Mouse (Mus musculus) layer of hippocampus, postnatal 10 days (tissue): ENCODE measurements around the gene Cadm3. TPM values are rescaled to one million over a fixed set of nuclear protein-coding genes. Genes with fewer than 3 reads are reported as not detected.

Experiments
- DNase-seq, 2 experiments: peaks; one replicate each; pipeline ENCODE4 v3.0.0; 2021; ENCODE audit warnings: low spot score in 2 of 2
- total RNA-seq, 2 experiments: library from RNA; stranded (reverse); gene quantifications; 2 replicates each; pipeline ENCODE4 v1.2.3; 2021

Gene Cadm3
- total RNA-seq, 2 experiments from 2014 or later, result 324 to 348 TPM

DNA sequence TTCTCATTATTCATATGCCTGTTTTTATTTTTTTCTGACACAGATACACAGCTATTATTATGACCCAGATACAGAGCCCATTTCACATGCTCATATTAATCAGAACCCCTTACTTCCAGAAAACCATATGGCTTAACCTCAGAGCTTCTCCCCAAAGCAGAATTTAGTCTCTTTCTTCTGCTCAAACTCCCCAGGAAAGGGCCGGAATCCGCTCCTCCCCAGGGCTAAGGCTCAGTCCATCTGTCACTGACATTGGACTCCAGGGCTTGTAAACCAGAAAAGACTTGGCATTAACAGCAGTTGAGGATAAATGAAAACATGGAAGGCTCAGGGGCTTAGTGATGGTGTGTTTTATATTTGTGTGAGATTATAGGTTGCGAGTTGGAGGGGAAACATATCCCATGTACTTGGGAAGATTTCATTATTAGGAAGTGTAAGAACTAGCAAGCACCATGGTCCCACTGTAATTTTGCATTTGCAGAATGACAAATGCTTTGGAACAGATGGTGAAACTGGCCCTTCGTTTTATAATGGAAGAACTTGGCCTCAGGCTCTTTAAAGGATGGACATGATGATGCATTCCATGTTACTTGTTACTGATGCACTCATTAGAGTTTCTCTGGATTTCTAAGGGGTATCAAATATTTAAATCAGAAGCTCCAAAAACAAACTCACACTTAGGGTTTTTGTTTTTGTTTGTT, 7.8 kb downstream of the Cadm3 start:
- no peak for DNase-seq

DNA sequence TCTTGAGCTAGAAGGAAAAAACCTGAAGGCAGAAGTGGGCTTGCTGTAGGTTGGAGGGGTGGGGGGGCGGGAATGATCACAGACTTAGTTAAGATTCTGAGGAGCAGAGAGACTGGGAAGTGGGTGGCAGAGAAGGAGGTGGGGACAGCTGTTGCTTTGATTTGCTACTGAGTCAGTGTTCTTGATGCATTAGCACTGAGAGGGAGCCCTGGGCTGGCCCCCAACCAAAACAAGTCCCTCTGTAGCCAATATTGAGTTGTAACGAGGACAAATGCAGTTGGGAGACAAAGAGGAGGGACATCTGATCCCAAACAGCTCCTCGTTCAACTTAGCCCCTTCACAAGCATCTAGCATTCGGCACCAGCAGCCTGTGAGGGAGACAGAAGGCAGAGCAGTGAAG, 9.7 kb downstream of the Cadm3 start:
- DNase-seq, result peak in 1 of 2 experiments; percentile 44

DNA sequence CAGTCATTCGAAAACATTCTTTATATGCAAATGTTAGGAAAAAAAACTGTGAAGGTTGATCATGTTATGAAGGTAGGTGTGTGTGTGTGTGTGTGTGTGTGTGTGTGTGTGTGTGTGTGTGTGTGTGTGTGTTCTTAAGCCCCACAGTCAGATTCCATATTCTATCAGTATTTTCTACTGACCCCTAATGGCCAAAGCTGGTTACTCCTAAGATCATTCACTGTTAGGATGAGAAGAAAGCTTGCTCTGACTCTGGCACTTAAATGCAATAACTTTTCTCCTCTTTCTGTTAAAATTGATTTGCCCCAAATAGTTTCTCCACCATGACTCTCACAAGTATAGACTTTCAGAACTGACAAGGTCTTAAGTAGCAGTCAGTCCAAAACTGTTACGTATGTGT, 10.8 kb downstream of the Cadm3 start:
- DNase-seq, result no peak

DNA sequence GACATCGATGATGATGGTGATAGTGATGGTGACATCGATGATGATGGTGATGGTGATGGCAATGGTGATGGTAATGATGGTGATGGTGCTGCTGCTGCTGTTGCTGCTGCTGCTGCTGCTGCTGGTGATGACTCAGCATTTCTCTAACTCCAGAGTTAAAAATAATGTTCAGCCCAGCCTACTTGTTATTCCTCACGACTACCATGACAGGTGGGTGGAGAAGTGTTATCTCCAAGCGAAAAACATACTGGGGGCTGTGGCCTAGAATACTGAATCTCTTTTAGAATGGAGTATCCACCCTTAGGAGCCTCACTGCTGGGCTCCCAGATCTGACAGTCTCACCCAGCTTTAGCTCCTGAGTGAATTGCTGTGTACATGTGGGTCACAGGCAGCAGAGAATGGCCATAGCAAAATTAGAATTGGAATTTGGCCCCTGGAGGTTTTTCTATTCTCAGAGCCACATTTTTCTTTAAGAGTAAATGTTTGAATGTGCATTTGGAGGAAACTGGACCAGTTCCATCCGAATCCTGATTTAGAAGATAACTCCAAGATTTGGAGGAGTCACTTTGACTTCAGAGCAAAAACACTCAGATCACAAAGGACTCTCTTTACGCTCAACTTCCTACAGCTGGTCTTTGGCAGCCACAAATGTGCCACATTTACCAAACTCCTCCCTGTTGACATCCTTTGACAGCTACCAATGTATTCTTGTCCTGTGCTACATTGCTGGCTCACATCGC, 12.2 kb downstream of the Cadm3 start:
- no peak for DNase-seq

DNA sequence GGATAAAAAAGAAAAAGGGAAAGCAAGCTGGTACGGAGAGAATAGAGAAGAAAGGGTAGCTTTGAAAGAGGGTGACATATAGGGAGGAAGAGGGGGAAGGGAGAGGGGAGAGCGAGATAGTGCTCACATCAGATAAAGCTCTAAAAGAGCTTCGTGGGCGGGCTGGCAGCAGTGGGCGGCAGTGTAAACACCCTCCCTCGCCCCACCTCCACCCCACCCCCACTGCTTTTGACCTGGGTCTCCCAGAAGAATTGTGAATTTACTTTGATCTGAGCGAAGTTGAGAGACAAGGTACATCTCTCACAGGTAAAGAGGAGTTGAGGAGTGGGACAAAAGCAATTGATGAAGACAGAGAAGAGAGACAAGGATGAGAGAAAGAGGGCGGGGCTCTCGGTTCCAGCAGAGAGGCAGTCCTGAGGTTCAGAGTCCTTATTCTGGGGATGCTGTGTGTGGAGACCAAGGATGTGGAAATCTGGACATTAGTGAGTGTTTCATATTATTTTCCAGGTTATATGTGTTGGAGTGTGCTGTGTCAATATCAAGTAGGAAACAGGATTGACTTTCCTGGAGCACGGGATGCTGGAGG, 17.0 kb downstream of the Cadm3 start, which contains the start of gene Aim2:
Gene Aim2 (plus strand): TSS at position 508 of the 586 bp plus-strand sequence.
- DNase-seq, result no peak

DNA sequence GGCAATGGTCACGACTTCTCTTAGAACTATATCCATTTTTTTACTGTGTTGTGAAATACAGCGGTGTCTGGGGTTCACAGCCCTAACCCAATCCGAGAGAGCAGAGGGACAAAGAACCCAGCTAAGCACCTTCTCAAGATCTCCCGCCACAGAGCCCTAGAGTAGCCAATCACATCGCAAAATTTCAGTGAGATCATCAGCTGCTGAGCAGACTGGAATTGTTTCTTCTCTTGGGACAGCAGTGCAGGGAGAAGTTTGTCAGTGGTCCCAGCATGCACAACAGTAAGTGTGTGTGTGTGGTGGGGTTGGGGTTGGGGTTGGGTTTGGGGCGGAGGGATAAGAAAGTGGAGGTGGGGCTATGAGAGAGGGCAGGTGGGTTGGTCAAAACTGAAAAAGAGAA, 17.5 kb downstream of the Cadm3 start:
- peak; percentile 64 to 70 for DNase-seq

DNA sequence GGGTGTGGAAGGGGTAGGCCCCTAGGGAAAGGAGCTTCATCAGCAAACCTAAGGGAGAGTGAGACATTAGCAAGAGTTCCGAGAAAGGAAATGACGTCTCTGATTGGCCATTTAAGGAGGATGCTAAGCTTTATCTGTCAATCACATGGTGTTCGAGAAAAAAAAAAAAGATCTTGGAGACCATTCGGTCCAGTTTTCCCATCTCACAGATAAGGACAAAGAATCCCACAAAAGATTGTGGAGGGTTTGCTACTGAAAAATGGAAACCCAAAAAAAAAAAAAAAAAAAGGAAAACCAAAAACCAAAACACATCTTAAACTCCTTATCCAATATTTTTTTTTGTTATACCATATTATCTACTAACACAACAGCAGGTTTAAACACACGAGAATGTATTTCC, 18.3 kb downstream of the Cadm3 start:
- DNase-seq, result no peak

DNA sequence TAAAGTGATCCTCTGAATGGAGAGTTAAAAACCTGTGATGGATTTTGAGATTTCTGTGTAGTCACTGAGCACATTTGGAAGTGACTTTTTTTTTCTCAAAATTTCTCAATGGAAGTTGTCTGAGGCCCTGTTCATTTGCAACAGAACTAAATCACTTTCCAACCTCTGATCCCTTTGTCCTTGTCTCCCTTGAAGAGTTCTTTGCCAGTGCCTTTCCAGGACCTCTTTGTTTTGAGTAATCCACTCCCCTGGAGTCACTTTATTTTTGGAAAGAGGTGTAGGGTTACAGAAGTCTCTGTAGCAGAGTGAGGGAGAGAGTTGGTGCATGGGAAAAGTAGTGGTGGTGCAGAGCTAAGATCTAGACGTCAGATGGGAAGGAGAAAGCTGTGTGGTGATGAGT, 19.0 kb downstream of the Cadm3 start:
- no peak for DNase-seq

DNA sequence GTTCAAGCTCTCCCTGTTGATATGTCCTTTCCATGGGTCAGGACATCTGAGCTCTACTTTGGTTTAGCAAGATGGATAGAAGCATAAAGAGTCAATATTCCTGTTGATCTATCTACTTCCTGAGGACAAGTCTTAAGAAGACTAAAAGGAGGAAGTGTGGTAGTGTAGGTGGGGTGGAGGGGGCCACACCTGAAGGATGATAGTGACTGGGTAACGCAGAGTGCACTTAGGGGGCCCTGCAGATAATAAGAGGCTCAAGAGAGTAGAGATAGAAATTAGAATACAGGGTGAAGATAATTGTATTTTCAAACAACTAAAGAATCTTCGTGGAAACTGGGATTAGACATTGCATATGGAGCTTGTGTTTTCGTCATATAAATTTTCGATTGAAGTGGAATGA, 22.4 kb downstream of the Cadm3 start:
- no peak for DNase-seq

DNA sequence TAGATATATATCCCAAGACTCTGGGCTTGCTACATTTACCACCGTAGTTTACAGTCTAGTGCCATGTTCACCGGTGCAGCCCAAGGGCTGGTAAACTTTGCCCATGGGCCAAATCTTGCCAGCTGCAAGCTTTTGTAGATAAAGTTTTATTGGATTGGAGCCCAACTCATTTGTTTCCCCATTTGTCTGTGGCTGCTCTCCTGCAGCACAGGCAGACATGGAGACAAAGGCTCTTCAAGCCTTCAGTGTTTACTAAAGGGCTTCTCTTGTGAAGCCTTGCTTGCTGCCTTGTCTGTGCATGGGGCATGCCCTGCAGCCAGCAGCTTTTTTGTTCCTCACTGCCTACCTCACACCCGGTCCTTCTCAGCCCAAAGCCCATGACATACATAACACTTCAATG, 23.6 kb downstream of the Cadm3 start:
- no peak for DNase-seq

DNA sequence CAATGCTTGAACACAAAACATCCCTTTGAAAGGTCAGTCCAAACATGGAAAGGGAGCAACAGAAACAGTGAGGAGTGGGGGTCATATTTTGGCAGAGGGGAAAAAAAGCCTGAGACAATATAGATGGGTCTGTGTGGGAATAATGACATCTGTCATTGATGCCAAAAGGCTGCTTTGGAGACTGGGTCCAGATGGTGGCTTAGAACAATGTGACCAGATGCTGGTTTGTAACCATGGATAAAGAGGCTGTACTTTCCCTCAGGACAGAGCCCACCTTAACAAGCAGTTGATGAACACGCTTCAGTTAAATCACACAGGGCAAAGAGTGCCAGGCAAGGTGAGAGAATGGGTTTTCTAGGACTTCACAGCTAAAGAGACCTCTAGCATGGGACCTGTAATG, 25.1 kb downstream of the Cadm3 start:
- no peak for DNase-seq

DNA sequence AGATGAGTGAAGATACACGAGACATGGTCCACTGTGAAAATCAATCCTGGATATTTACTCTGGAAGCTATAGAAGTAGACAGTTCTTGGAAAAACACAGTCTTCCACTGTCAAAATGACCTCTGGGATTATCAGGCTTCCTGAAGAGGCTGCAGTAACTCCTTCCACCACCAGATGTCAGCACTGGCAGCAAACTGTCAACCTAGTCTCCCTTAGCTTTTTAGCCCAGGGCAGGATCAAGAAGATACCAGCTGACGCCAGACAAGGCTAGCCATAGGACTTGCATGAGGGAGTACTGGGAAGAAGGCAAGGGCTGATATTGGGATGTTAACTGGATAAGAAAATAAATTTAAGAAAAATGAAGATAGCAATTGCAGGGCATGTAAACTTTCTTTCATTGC, 28.0 kb downstream of the Cadm3 start:
- peak; percentile 75 to 77 for DNase-seq

DNA sequence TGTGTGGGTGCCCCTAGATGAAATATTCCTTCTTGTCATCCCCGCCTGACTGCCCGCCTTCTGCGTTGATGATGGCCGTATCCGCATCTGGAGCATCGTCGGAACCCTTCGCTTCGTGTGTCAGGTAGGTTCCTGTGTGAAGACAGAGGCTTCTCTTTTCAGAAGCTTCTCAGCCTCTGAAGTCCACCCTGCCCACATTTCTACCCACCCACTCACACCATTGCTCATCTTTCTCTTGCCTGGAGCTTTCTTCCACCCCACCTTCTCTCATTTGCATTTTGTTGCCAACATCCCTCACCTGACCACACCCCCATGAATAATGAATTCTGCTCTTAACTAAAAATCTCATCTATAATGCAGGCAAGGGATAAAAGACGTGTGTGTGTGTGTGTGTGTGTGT, 30.5 kb downstream of the Cadm3 start:
- no peak for DNase-seq

DNA sequence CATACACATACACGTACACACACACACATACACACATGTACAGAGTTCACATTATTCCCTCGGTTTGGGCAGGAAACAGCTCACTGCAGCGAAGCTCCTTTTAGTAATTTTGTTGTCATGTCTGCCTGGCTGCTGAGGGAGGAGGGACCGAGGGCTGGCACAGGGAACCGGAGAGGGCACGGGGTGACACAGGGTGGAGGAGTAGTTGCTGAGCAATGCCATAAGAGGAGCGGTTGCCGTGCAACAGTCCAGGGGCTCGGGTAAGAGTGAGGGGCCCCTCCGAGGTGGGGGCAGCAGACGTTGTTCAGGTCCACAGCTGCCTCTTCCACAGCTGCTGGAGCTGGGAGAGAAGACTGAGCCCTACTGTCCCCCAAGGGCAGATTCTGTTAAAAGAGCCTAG, 31.6 kb downstream of the Cadm3 start:
- no peak for DNase-seq

DNA sequence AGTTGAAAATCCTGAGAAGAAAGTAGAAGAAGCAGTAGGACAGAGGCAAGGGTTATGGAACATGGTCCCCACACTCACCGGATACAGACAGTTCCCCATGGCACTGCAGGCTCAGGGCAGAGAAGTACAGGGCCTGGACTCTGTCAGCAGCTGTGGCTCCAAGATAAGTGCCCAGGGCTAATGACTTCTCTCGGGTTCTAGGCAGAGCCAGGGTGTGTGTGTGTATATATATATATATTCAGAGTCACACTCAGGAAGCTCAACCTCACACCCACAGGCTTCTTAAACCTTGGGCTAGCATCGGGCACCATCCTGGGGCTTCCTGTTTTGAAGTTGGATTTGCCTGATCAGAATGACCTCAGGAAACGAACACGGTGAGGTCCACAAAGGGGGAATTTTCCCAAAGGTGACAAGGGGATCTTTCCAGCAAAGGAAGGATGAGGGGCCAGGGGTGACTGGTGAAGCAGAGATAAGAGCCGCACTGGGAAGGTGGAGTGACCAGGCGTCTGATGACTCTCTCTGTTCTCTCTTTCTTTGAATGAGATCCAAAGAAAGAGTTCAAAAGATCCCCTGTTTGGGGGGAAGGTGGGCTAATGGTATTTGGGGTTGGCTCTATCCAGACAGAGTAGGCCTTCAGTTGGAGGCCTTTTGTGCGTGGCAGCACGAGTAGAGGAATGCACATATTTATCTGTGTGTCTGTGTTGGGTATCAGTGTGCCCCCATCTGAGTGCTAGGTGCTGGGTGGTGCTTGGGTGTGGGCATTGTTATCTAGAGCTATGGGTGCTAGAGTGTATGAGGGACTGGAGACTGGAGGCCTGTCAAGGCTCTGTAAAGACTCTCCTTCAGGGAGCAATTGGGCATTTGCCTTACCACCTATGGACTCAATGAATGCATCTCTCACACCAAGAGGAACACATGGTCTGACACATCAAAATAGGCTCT, 33.9 kb downstream of the Cadm3 start, which contains the start of gene Ackr1:
Gene Ackr1 (minus strand): TSS at position 439 of the 942 bp plus-strand sequence.
- no peak for DNase-seq

DNA sequence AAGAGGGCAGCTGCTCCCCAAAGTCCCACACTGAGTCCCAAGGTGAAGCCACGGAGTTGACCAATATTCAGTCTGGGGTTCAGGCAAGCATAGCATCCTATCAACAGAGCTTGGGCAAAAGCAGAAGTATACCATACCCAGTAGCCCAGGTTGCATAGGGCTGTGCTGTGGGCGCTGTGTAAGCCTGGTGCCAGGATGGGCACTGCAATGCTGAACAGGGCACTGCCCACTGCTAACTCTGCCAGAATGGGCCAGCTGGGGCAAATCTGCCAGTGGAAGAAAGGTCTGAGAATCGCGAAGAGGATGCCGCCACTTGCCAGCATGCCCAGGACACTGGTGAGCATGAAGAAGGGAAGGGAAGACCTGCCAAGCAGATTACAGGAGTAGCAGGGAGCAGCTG, 35.1 kb downstream of the Cadm3 start:
- DNase-seq, result no peak

DNA sequence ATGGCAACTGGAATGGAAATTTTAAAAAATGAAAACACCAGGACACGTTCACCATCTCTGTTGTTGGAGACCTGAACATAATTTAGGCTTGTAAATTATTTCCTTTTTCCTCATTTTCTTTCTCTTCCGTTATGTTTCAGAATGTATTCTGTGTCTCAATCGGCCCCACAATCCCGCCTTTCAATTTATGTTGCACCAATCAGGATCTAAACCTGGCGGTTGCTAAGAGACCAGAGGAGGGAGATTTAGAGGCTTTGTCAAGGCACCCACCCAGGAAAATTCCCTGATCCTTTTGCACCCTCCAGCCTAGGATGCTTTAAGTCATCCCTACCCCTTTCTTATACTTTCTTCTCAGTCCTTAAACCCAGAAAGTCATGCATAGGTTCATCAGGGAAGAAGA, 37.8 kb downstream of the Cadm3 start:
- no peak for DNase-seq

DNA sequence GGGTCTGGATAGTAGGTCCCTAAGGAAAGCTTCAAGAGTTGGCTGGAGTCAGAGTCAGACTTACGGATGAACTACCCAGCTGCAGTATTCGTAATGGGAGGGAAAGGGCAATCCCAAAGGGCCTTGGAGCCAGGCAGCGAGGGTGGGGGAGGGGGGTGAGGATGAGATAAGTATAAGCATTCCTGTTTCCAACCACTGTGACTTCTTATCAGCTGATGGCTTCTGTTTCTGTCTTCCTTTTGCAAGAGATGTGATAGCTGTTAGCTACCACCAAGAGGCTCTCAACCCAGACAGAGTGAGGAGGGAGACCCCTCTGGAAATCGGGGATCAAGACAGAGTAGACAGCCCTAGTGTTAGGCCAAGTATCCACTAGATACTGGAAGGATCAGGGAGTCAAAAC, 38.3 kb downstream of the Cadm3 start:
- DNase-seq, result no peak

DNA sequence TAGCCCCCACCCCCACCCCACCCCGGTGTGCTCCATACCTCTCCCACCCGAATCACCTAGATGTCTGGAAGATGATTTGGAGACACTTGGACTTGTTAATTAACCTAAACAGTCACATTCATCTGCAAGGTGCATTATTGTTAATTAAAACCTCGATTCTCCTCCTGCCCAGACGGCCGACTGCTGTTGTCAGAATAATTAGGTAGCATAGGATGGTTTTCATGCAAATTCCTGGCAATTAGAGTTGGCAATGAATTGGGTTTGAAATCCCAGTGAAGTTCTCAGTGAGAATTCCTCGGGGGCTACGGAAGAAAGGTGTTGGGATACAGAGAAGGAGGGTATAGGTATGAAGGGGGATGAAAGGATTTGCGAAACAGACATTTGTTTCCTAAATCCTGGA, 39.0 kb downstream of the Cadm3 start:
- DNase-seq, result no peak

DNA sequence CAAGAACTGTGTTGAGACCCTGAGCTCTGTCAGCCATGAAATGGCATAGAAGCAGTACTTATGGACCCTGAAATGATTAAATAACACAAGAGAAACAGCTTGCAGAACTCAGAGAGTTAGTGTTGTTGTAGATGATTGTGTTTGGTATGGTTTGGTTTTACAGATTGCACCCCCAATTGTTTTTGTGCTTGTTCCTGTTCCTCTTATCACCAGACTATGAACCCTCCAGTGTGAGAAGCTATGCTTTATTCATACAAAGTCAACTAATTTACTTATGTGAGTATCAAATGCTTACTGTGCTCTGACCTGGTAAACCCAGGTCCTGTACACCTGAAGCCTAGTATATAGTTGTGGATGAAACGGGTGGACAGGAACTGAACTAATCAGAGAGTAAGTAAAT, 40.9 kb downstream of the Cadm3 start:
- DNase-seq, result no peak

DNA sequence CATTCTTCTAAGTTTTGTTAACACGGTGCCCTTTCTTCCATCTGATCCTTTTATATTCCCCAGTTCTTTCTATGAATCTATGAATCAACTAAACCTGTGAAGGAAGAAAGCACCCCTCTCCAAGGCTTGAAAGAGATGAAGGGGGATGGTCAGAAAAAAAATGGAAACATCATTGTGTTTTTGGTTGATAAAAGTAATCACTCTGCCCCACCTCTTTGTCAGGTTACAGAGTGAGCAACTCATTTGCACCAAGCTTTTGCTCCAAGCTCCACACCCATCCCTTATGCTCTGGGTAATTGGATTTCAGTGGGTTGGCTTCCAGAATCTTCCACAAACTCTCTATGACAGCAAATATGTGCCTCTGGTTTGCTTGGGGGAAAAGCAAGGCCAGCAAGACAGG, 42.1 kb downstream of the Cadm3 start:
- DNase-seq, result no peak
